In genomic region chr2:144435679-144436078, GRCm38 (mm10) we compare ENCODE assay signal across 18 mouse cellular contexts.
DNase-seq lines count a peak whose midpoint lies in the region; TF ChIP-seq lines count a peak whose summit lies in the region.
"Had no signal": no experiment of that assay in that cellular context is flagged by ENCODE, and none has a peak within 500 bp of the region (broad histone marks: within the 10 kb centered on the region; RNA-seq: fewer than 3 reads in every experiment).

No protein-coding gene starts in this region.

- H3K4me3 ChIP-seq in layer of hippocampus, adult 2 months, result no peak overlapping the region
- H3K4me3 ChIP-seq: embryonic facial prominence, embryonic 13.5 days; heart, embryonic 13.5 days; hindbrain, embryonic 15.5 days; midbrain, embryonic 12.5 days had no signal

- TF ChIP-seq CTCF in layer of hippocampus, adult 2 months (conservative IDR thresholded peaks at IDR 0.05), result no peak

- DNase-seq in frontal cortex, adult 2 months (ENCODE audit: extremely low spot score in 1 of 2, low spot score in 1 of 2), result peak; percentile 38 to 56
- DNase-seq in frontal cortex, postnatal 10 days (ENCODE audit: low spot score in 2 of 2), result no peak
- peak; percentile 35 for DNase-seq in lung, postnatal 10 days
- DNase-seq in lung, postnatal 36 days, result no peak
- DNase-seq in layer of hippocampus, adult 2 months (ENCODE audit: low spot score in 2 of 2), result peak; percentile 56 to 57
- DNase-seq in right cerebral cortex, postnatal 25 days, result peak; percentile 25
- DNase-seq in Muller cell, postnatal 12 days (ENCODE audit: inconsistent ontology term), result no peak
- no peak for DNase-seq in ovary, postnatal 10 days (ENCODE audit: low spot score)
- DNase-seq: cerebellum, adult 9-11 months; gastrocnemius, postnatal 14 days; heart, adult 18-20 months; kidney, postnatal 4 days; lung, embryonic 14.5 days had no signal

- no peak overlapping the region for H3K27ac ChIP-seq in layer of hippocampus, adult 2 months
- H3K27ac ChIP-seq: embryonic facial prominence, embryonic 13.5 days; heart, embryonic 13.5 days; hindbrain, embryonic 15.5 days; midbrain, embryonic 12.5 days; stomach, postnatal 0 days had no signal

Comparison
In these comparisons a context has a peak if more than half of its experiments do, and no peak if none do; other contexts are left out.
1. DNase-seq: peak in frontal cortex, adult 2 months (2 of 2), lung, postnatal 10 days (single experiment), layer of hippocampus, adult 2 months (2 of 2) and right cerebral cortex, postnatal 25 days (single experiment); none in frontal cortex, postnatal 10 days (0 of 2), lung, postnatal 36 days (single experiment), Muller cell, postnatal 12 days (single experiment) and ovary, postnatal 10 days (single experiment).